Mouse (Mus musculus) small intestine, adult 2 months (tissue): ENCODE data around the gene Tcap. TPM values are rescaled to one million over a fixed set of nuclear protein-coding genes. Genes with fewer than 3 reads are reported as not detected.

ENCODE experiments used
- H3K27ac ChIP-seq: fragments of 200-500 bp; 2 replicates; pipeline ENCODE4 v1.5.1; 2012; ENCODE audit warnings: low read depth, low read length, control low read depth, inconsistent platforms; ENCODE audit not compliant: insufficient read depth
- H3K27me3 ChIP-seq: fragments of 200-500 bp; 2 replicates; pipeline ENCODE4 v1.6.1; 2012; ENCODE audit warnings: mild to moderate bottlenecking, moderate library complexity, low read length, inconsistent platforms; ENCODE audit not compliant: control insufficient read depth, insufficient read depth
- H3K36me3 ChIP-seq: fragments of 200-500 bp; 2 replicates; pipeline ENCODE4 v1.6.1; 2012; ENCODE audit warnings: mild to moderate bottlenecking, low read length, control low read depth, inconsistent platforms; ENCODE audit not compliant: control insufficient read depth, insufficient read depth
- H3K4me1 ChIP-seq: fragments of 200-500 bp; 2 replicates; pipeline ENCODE4 v1.6.1; 2012; ENCODE audit warnings: low read length, inconsistent platforms, mixed read lengths; ENCODE audit not compliant: control insufficient read depth, insufficient read depth, insufficient read length
- H3K4me3 ChIP-seq: fragments of 200-500 bp; 2 replicates; pipeline ENCODE4 v1.5.1; 2012; ENCODE audit warnings: low read depth, mild to moderate bottlenecking, control low read depth, inconsistent platforms, low read length, moderate library complexity
- CTCF ChIP-seq: fragments of 200-500 bp; IDR thresholded peaks from 2 replicates; pipeline ENCODE4 v1.5.1; 2012; ENCODE audit warnings: low read depth, mild to moderate bottlenecking, control low read depth, inconsistent platforms, low read length, moderate library complexity, mixed read lengths; ENCODE audit not compliant: insufficient replicate concordance, insufficient read length; ENCODE audit errors: extremely low read depth
- POLR2A ChIP-seq: fragments of 200-500 bp; IDR thresholded peaks from 2 replicates; pipeline ENCODE4 v1.6.1; 2012; ENCODE audit warnings: low read depth, mild to moderate bottlenecking, control low read depth, inconsistent platforms, low read length, moderate library complexity
- whole genome bisulfite sequencing: fragments of 180-500 bp; shearing (Covaris S2); methylation state at CpG from one replicate; pipeline ENCODE4 v1.1.7; 2018; 5-methylcytosine and 5-hydroxymethylcytosine counted together
- polyA plus RNA-seq: library from polyadenylated mRNA; depleted of rRNA; stranded (reverse); fragments of >200 nt; gene quantifications from 2 replicates; pipeline ENCODE4 v1.2.3, GENCODE M21; 2012

The Tcap gene
- polyA plus RNA-seq, 1 experiment: 0.42 TPM

- Histone ChIP-seq H3K27ac (no peak overlapping the region), H3K36me3 (no peaks in the 10 kb centered on the region), H3K27me3 (no peaks in the 10 kb centered on the region), H3K4me1 (peaks cover 35% of the 10 kb centered on the region), H3K4me3 (no peak overlapping the region)
- no peak for TF ChIP-seq CTCF
- no peak for TF ChIP-seq POLR2A
- WGBS: 72% methylated on average over 12 of the region's 12 CpGs
These were observed 6.5 kb downstream of the Tcap start for GRCm38 (mm10) chr11:98390141-98390540.

DNA sequence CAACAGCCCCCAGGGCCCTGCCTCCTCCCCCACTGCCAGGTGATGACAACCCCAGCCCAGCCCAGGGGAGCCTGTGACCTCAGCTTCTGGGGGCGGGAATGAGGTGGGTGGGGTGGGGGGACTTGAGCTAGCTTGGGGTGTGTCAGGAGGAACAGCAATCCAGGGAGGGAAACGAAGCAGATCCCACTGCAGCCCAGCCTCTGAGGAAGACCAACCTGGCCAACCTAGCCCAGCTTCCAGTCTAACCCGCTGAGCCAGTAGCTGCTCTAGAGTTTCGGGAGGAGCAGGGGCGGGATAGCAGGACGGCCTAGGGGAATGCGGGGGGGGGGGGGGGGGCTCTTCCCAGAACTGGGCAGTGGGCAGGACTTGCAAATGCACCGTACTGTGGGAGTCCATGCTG, 8.4 kb downstream of the Tcap start:
- Histone ChIP-seq H3K27ac (peak overlapping the region; percentile 95; the same call in 1 of the 2 replicates), H3K4me3 (no peak overlapping the region), H3K27me3 (no peaks in the 10 kb centered on the region), H3K4me1 (peaks cover 41% of the 10 kb centered on the region), H3K36me3 (no peaks in the 10 kb centered on the region)
- TF ChIP-seq CTCF: no peak
- no peak for TF ChIP-seq POLR2A
- 20% methylated on average over 8 of the region's 8 CpGs for WGBS

DNA sequence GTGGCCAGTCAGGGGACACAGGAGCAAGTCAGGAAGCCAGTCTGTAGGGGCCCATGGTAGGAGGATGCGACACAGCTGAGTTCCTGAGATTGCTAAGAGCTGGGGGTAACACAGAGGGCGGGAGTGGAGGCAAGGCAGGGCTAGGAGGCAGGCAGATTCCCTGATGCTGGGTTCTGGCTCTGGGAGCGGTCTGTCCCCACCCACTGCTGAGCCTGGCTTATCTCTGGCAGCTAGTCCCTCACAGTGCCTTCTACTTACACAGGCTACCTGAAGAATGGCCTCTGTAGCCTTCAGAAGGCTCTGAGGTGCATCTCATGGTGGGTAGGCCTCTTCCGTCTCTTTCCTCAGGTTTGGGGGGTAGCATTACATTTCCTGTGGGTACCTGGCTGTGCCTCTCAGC, 9.0 kb downstream of the Tcap start:
- Histone ChIP-seq H3K36me3 (no peaks in the 10 kb centered on the region), H3K27me3 (no peaks in the 10 kb centered on the region), H3K27ac (peak overlapping the region; percentile 95), H3K4me1 (peaks cover 41% of the 10 kb centered on the region), H3K4me3 (no peak overlapping the region)
- TF ChIP-seq POLR2A (no peak), CTCF (no peak)
- 20% methylated on average over 4 of the region's 4 CpGs for WGBS

DNA sequence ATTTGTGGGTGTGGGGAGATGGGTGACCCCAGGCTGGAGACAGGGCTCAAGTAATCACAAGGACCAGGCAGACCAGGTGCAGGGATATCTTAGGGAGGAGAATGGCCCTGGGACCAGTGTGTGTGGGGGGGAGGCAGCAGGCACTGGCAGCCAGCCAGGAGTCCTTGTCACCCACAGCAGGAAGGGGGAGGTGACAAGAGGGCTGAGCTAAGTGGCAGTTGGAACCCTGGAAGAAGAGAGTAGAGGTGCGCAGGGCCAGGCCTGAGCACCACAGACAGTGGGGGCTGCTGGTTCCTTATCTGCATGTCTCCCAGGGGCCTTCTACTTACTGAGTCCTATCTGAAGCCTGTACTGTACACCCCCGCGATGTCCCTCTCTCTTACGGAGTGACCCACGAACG, 9.7 kb downstream of the Tcap start:
- peaks cover 41% of the 10 kb centered on the region for H3K4me1 ChIP-seq
- no peaks in the 10 kb centered on the region for H3K36me3 ChIP-seq
- TF ChIP-seq POLR2A (no peak), CTCF (no peak)
- WGBS: 25% methylated on average over 6 of the region's 6 CpGs
- H3K4me3 ChIP-seq: no peak overlapping the region
- no peaks in the 10 kb centered on the region for H3K27me3 ChIP-seq
- peak overlapping the region; percentile 95 for H3K27ac ChIP-seq

- Histone ChIP-seq H3K4me1 (peaks cover 45% of the 10 kb centered on the region), H3K36me3 (no peaks in the 10 kb centered on the region), H3K27ac (peak overlapping the region; percentile 95), H3K27me3 (no peaks in the 10 kb centered on the region), H3K4me3 (no peak overlapping the region)
- TF ChIP-seq POLR2A (no peak), CTCF (no peak)
- 20% methylated on average over 6 of the region's 6 CpGs for WGBS
These were observed 10.7 kb downstream of the Tcap start for GRCm38 (mm10) chr11:98394301-98394700.

DNA sequence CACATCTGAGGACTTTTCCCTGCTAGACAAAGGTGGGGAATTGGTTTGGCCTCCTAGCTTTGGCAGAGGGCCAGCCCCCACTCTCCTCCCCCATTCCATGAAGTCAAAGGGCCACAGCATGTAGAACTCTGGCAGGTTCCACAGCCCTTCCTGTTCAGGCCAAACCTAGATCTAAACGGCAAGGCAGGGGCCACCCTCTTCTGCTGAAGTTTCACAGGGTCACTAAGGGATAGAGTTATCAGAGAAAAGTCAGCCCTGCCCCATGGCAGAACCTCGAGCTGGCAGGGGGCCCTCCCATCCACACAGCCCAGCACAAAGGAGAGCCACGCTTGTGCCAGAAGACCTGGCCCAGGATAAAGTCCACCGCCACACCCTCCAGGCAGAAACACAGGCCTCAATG, 11.4 kb downstream of the Tcap start:
- WGBS: 14% methylated on average over 4 of the region's 4 CpGs
- H3K4me1 ChIP-seq: peaks cover 40% of the 10 kb centered on the region
- TF ChIP-seq CTCF: no peak
- no peak for TF ChIP-seq POLR2A

DNA sequence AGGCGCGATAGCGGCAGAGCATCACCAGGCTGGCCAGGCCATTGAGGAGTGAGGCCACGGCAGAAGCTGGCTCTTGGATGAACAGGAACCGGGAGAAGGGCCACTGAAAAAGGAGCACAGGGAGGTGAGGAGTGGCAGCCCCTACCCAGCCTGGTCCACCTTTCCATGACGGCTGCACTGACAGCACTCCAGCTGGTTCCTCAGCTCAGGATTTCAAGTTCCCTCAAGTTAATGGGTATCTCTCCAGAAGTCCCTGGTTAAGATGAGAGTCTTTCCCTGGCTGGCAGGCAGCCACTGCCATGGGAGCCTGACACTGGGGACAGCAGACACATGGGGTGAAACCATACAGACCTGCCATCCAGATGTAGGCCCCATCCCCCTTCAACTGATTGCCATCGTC, 14.3 kb downstream of the Tcap start:
- peaks cover 32% of the 10 kb centered on the region for H3K4me1 ChIP-seq
- no peak overlapping the region for H3K4me3 ChIP-seq
- no peak overlapping the region for H3K27ac ChIP-seq
- TF ChIP-seq POLR2A: no peak
- TF ChIP-seq CTCF: no peak
- H3K27me3 ChIP-seq: no peaks in the 10 kb centered on the region
- no peaks in the 10 kb centered on the region for H3K36me3 ChIP-seq
- WGBS: 93% methylated on average over 7 of the region's 7 CpGs

More for the DNA sequence above, 11.4 kb downstream of the Tcap start:
- Histone ChIP-seq H3K27ac (peak overlapping the region; percentile 95), H3K4me3 (no peak overlapping the region), H3K27me3 (no peaks in the 10 kb centered on the region), H3K36me3 (no peaks in the 10 kb centered on the region)

GRCm38 (mm10) chr11:98400161-98400726, 16.6 kb downstream of the Tcap start, which contains the start of gene Pgap3:
Gene Pgap3, minus strand, starts transcription at chr11:98400490.
- TF ChIP-seq POLR2A (peak; percentile 64), CTCF (no peak)
- WGBS: under 1% methylated on average over 40 of the region's 40 CpGs

More at GRCm38 (mm10) chr11:98400161-98400726, 16.6 kb downstream of the Tcap start, which contains the start of gene Pgap3:
- Histone ChIP-seq H3K27ac (peak within 1 kb of the TSS; percentile 100), H3K36me3 (no peaks in the 10 kb centered on the region), H3K4me1 (peaks cover 17% of the 10 kb centered on the region), H3K4me3 (peak within 1 kb of the TSS; percentile 93), H3K27me3 (no peaks in the 10 kb centered on the region)
